Mouse (Mus musculus): ENCODE results near the gene Tmcc3. TPM values are rescaled to one million over a fixed set of nuclear protein-coding genes. Genes with fewer than 3 reads are reported as not detected.
"Not testable (repeated sequence)": the region's sequence is repeated elsewhere in the genome, so short reads cannot be mapped to it uniquely, and the experiment has no call there.

Gene Tmcc3
- total and polyA plus RNA-seq, 2 experiments from 2014 or later = 12.8 to 14.7 TPM

DNA sequence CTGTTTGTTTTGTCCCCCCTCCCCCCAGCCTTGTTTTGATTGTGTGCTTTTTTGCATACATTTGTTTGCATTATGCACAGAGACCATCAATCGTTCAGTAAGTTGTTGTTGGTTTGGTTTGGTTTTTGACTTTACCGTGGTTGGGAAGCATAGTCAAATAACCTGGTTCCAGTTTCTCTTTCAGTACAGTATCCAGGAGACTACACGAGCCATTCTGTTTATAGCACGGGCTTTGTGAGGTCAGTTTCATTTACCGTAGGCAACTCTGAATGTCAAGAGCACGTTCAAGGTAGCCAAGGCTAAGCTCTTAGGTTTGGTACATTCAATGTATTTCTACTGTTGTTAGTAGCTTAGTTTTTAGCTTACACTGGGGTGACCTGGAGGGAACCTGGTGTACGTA, 214.0 kb downstream of the Tmcc3 start:
- ATAC-seq (ENCODE audit: low FRiP score) (no peak), DNase-seq (ENCODE audit: low spot score) (no peak)
- Histone ChIP-seq H3K4me3 (ENCODE audit: low read depth, low read length) (no peak overlapping the region), H3K36me3 (ENCODE audit: insufficient read depth, low read length) (no peaks in the 10 kb centered on the region), H3K27ac (ENCODE audit: low read depth, low read length) (no peak overlapping the region), H3K9me3 (ENCODE audit: low read length) (no peaks in the 10 kb centered on the region), H3K4me2 (ENCODE audit: low read depth, low read length, poor library complexity, severe bottlenecking) (no peak overlapping the region), H3K9ac (replicated peaks; ENCODE audit: low read length, poor library complexity, severe bottlenecking) (no peak overlapping the region), H3K27me3 (ENCODE audit: insufficient read depth, low read length) (no peaks in the 10 kb centered on the region), H3K4me1 (ENCODE audit: insufficient read depth, low read length) (peaks cover 7% of the 10 kb centered on the region; the same call in 1 of the 2 replicates)
- WGBS = 90% methylated on average over 7 of the region's 7 CpGs
- TF ChIP-seq CTCF (IDR thresholded peaks at IDR 0.05) = no peak

DNA sequence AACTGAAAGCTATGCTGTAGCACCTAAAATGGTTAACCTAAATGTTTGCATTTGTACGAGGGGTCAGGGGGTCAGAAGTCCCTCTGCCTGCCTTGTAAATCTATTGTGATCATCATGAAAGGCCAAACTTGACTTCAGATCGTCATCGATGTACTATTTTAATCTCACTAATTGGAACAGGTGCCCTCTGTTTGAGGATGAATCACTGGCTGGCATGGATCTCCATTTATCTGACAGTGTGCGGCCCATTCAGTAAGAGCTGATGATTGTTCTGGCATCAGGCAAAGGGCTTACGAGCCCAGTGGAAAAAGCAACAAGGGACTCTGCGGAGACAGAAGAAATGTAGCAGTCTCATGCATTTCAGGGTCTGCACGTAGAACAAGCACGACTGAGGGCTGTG, 215.1 kb downstream of the Tmcc3 start:
- Histone ChIP-seq H3K9ac (replicated peaks; ENCODE audit: low read length, poor library complexity, severe bottlenecking) (no peak overlapping the region), H3K27ac (ENCODE audit: low read depth, low read length) (no peak overlapping the region), H3K4me3 (ENCODE audit: low read depth, low read length) (no peak overlapping the region), H3K36me3 (ENCODE audit: insufficient read depth, low read length) (no peaks in the 10 kb centered on the region), H3K27me3 (ENCODE audit: insufficient read depth, low read length) (no peaks in the 10 kb centered on the region), H3K9me3 (ENCODE audit: low read length) (no peaks in the 10 kb centered on the region), H3K4me2 (ENCODE audit: low read depth, low read length, poor library complexity, severe bottlenecking) (no peak overlapping the region), H3K4me1 (ENCODE audit: insufficient read depth, low read length) (peaks cover 7% of the 10 kb centered on the region; the same call in 1 of the 2 replicates)
- WGBS = 69% methylated on average over 8 of the region's 8 CpGs
- ATAC-seq (ENCODE audit: low FRiP score) (no peak), DNase-seq (ENCODE audit: low spot score) (no peak)
- TF ChIP-seq CTCF (IDR thresholded peaks at IDR 0.05) = no peak

- Histone ChIP-seq H3K4me3 (ENCODE audit: low read depth, low read length) (no peak overlapping the region), H3K27me3 (ENCODE audit: insufficient read depth, low read length) (no peaks in the 10 kb centered on the region), H3K4me1 (ENCODE audit: insufficient read depth, low read length) (peaks cover 7% of the 10 kb centered on the region; the same call in 1 of the 2 replicates), H3K4me2 (ENCODE audit: low read depth, low read length, poor library complexity, severe bottlenecking) (no peak overlapping the region), H3K36me3 (ENCODE audit: insufficient read depth, low read length) (no peaks in the 10 kb centered on the region), H3K9ac (replicated peaks; ENCODE audit: low read length, poor library complexity, severe bottlenecking) (no peak overlapping the region), H3K9me3 (ENCODE audit: low read length) (no peaks in the 10 kb centered on the region), H3K27ac (ENCODE audit: low read depth, low read length) (no peak overlapping the region)
- DNase-seq (ENCODE audit: low spot score) (no peak), ATAC-seq (ENCODE audit: low FRiP score) (no peak)
- no peak for TF ChIP-seq CTCF (IDR thresholded peaks at IDR 0.05)
- WGBS = 89% methylated on average over 6 of the region's 6 CpGs
Measured at GRCm38 (mm10) chr10:94527248-94527647, 215.5 kb downstream of the Tmcc3 start.

- Histone ChIP-seq H3K4me2 (ENCODE audit: low read depth, low read length, poor library complexity, severe bottlenecking) (no peak overlapping the region), H3K36me3 (ENCODE audit: insufficient read depth, low read length) (no peaks in the 10 kb centered on the region), H3K9me3 (ENCODE audit: low read length) (no peaks in the 10 kb centered on the region), H3K27me3 (ENCODE audit: insufficient read depth, low read length) (no peaks in the 10 kb centered on the region), H3K27ac (ENCODE audit: low read depth, low read length) (no peak overlapping the region), H3K4me3 (ENCODE audit: low read depth, low read length) (no peak overlapping the region), H3K4me1 (ENCODE audit: insufficient read depth, low read length) (no peaks in the 10 kb centered on the region), H3K9ac (replicated peaks; ENCODE audit: low read length, poor library complexity, severe bottlenecking) (no peak overlapping the region)
- DNase-seq (ENCODE audit: low spot score) = no peak
- ATAC-seq (ENCODE audit: low FRiP score) = peak; percentile 54; the same call in 1 of the 2 replicates
- WGBS = 60% methylated on average over 2 of the region's 2 CpGs
- no peak for TF ChIP-seq CTCF (IDR thresholded peaks at IDR 0.05)
Measured at GRCm38 (mm10) chr10:94530079-94530478, 218.3 kb downstream of the Tmcc3 start.

DNA sequence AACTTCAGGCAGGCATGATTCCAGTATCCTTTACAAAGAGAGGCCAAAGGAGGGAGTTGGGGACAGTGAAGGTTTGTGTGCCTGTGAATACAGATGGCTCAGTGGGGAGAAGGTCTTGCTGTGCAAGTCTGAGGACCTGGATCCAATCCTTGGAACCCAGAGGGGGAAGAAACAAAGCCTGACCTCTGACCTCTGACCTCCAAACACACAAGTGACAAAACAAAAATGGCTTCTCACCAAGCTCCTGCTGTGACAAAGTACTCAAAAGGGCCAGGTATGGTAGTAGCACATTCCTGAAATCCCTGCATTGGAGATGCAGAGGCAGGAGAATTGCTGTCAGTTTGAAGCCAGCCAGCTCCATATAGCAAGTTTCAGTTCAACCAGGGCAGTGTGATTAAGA, 219.7 kb downstream of the Tmcc3 start:
- Histone ChIP-seq H3K27ac (ENCODE audit: low read depth, low read length) (no peak overlapping the region), H3K4me1 (ENCODE audit: insufficient read depth, low read length) (no peaks in the 10 kb centered on the region), H3K36me3 (ENCODE audit: insufficient read depth, low read length) (no peaks in the 10 kb centered on the region), H3K4me2 (ENCODE audit: low read depth, low read length, poor library complexity, severe bottlenecking) (no peak overlapping the region), H3K4me3 (ENCODE audit: low read depth, low read length) (no peak overlapping the region), H3K9me3 (ENCODE audit: low read length) (no peaks in the 10 kb centered on the region), H3K27me3 (ENCODE audit: insufficient read depth, low read length) (no peaks in the 10 kb centered on the region), H3K9ac (replicated peaks; ENCODE audit: low read length, poor library complexity, severe bottlenecking) (no peak overlapping the region)
- ATAC-seq (ENCODE audit: low FRiP score) (no peak), DNase-seq (ENCODE audit: low spot score) (no peak)
- no peak for TF ChIP-seq CTCF (IDR thresholded peaks at IDR 0.05)

GRCm38 (mm10) chr10:94533081-94533724, 221.5 kb downstream of the Tmcc3 start:
- no peaks in the 10 kb centered on the region for H3K27me3 ChIP-seq (ENCODE audit: insufficient read depth, low read length)
- H3K36me3 ChIP-seq (ENCODE audit: insufficient read depth, low read length) = no peaks in the 10 kb centered on the region
- no peak overlapping the region for H3K4me3 ChIP-seq (ENCODE audit: low read depth, low read length)
- DNase-seq (ENCODE audit: low spot score) (no peak), ATAC-seq (ENCODE audit: low FRiP score) (no peak)
- H3K4me2 ChIP-seq (ENCODE audit: low read depth, low read length, poor library complexity, severe bottlenecking) = no peak overlapping the region
- H3K9ac ChIP-seq (replicated peaks; ENCODE audit: low read length, poor library complexity, severe bottlenecking) = no peak overlapping the region
- no peak for TF ChIP-seq CTCF (IDR thresholded peaks at IDR 0.05)
- H3K27ac ChIP-seq (ENCODE audit: low read depth, low read length) = no peak overlapping the region
- WGBS = 76% methylated on average over 6 of the region's 6 CpGs
- no peaks in the 10 kb centered on the region; the same call in 1 of the 2 replicates for H3K4me1 ChIP-seq (ENCODE audit: insufficient read depth, low read length)
- H3K9me3 ChIP-seq (ENCODE audit: low read length) = no peaks in the 10 kb centered on the region

- H3K9ac ChIP-seq (replicated peaks; ENCODE audit: low read length, poor library complexity, severe bottlenecking); H3K27me3 ChIP-seq (ENCODE audit: insufficient read depth, low read length); ATAC-seq (ENCODE audit: low FRiP score); H3K9me3 ChIP-seq (ENCODE audit: low read length); H3K4me3 ChIP-seq (ENCODE audit: low read depth, low read length); H3K36me3 ChIP-seq (ENCODE audit: insufficient read depth, low read length); H3K4me1 ChIP-seq (ENCODE audit: insufficient read depth, low read length); DNase-seq (ENCODE audit: low spot score); H3K27ac ChIP-seq (ENCODE audit: low read depth, low read length); H3K4me2 ChIP-seq (ENCODE audit: low read depth, low read length, poor library complexity, severe bottlenecking): not testable (repeated sequence)
- WGBS = 91% methylated on average over 2 of the region's 2 CpGs
Measured at GRCm38 (mm10) chr10:94538623-94539022, 226.9 kb downstream of the Tmcc3 start.
